Mouse (Mus musculus) liver, embryonic 12.5 days (tissue): ENCODE data around the gene Olfr527. TPM values are rescaled to one million over a fixed set of nuclear protein-coding genes. Genes with fewer than 3 reads are reported as not detected.

Experiments used
- polyA plus RNA-seq: library from polyadenylated mRNA; unstranded; fragments of >200 nt; fragmentation: Nextera tagmentation; extraction: Ambion mirVana; gene quantifications from 2 replicates; pipeline ENCODE4 v1.2.1, GENCODE M21; 2016

Olfr527 gene
- polyA plus RNA-seq, 1 experiment from 2014 or later = not detected

Other genes with a start within 250 kb of the Olfr527 start
- gene Prap1, start 240.6 kb upstream of the Olfr527 start, polyA plus RNA-seq = not detected in 2 replicates
- gene Fuom, start 231.6 kb upstream of the Olfr527 start, polyA plus RNA-seq = 7.4 and 7.6 TPM in 2 replicates
- 11.0 and 11.5 TPM in 2 replicates for gene Paox, start 218.2 kb upstream of the Olfr527 start, polyA plus RNA-seq
- gene Echs1, start 217.5 kb upstream of the Olfr527 start, polyA plus RNA-seq = 78.4 and 78.7 TPM in 2 replicates
- gene Mtg1, start 196.5 kb upstream of the Olfr527 start, polyA plus RNA-seq = 25.4 and 25.6 TPM in 2 replicates
- 0.04 TPM in 1 of 2 replicates, not detected in the other for gene Sprn, start 179.1 kb upstream of the Olfr527 start, polyA plus RNA-seq
- gene Olfr522, start 169.3 kb upstream of the Olfr527 start, polyA plus RNA-seq = not detected in 2 replicates
- gene Olfr523, start 160.8 kb upstream of the Olfr527 start, polyA plus RNA-seq = not detected in 2 replicates
- gene Olfr524, start 128.1 kb upstream of the Olfr527 start, polyA plus RNA-seq = not detected in 2 replicates
- 0.08 TPM in 1 of 2 replicates, not detected in the other for gene Cd163l1, start 115.8 kb upstream of the Olfr527 start, polyA plus RNA-seq
- not detected in 2 replicates for gene 5830411N06Rik, start 86.7 kb upstream of the Olfr527 start, polyA plus RNA-seq
- gene Olfr525, start 13.2 kb upstream of the Olfr527 start, polyA plus RNA-seq = not detected in 2 replicates
- gene Olfr60, start 27.7 kb downstream of the Olfr527 start, polyA plus RNA-seq = not detected in 2 replicates
- gene Olfr530, start 42.3 kb downstream of the Olfr527 start, polyA plus RNA-seq = not detected in 2 replicates
- gene Olfr531, start 68.9 kb downstream of the Olfr527 start, polyA plus RNA-seq = not detected in 2 replicates
- gene Olfr532, start 87.6 kb downstream of the Olfr527 start, polyA plus RNA-seq = not detected in 2 replicates
- gene Olfr533, start 129.4 kb downstream of the Olfr527 start, polyA plus RNA-seq = not detected in 2 replicates
- not detected in 2 replicates for gene Olfr535, start 150.2 kb downstream of the Olfr527 start, polyA plus RNA-seq
- gene Olfr536, start 173.4 kb downstream of the Olfr527 start, polyA plus RNA-seq = not detected in 2 replicates
- gene Olfr538, start 233.9 kb downstream of the Olfr527 start, polyA plus RNA-seq = not detected in 2 replicates